Mouse (Mus musculus): ENCODE measurements around the gene Chrm4. TPM values are rescaled to one million over a fixed set of nuclear protein-coding genes. Genes with fewer than 3 reads are reported as not detected.

Chrm4 gene
- polyA plus RNA-seq, 1 experiment from 2014 or later: not detected

DNA sequence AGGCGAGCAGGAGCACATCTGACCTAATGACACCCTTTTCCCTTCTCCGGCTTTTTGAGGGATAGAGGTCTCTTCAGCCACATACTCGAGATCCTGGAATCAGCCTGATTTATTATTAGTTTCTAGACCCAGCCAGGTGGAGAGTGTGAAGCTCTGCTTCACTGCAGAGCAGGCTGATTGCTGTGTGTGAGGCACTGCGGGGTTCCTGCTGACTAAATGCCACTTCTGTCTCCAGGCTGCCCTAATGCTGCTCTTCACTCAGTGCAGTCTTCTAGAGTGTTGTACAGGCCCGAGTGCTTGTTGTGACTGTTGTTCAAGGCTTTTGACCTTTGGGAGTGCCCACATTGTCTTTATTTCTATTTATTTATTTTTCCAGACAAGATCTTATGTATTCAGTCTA is 24.7 kb upstream of the Chrm4 start:
- Histone ChIP-seq H3K9me3 (ENCODE audit: control insufficient read depth, low read length) (no peaks in the 10 kb centered on the region), H3K27ac (ENCODE audit: low read depth) (no peak overlapping the region), H3K27me3 (replicated peaks; ENCODE audit: control insufficient read depth, insufficient read depth, low read length) (no peaks in the 10 kb centered on the region), H3K4me2 (ENCODE audit: low read length) (no peak overlapping the region), H3K36me3 (ENCODE audit: control insufficient read depth, insufficient read depth, low read length) (peaks cover 19% of the 10 kb centered on the region), H3K4me1 (replicated peaks; ENCODE audit: control insufficient read depth, insufficient read depth, low read length) (no peaks in the 10 kb centered on the region), H3K4me3 (ENCODE audit: low read depth, low read length) (no peak overlapping the region), H3K9ac (ENCODE audit: low read length) (no peak overlapping the region)
- ATAC-seq (replicated peaks; ENCODE audit: low FRiP score, low TSS enrichment, low read depth) (no peak), DNase-seq (ENCODE audit: low spot score) (no peak)
- 72% methylated on average over 5 of the region's 5 CpGs for WGBS

DNA sequence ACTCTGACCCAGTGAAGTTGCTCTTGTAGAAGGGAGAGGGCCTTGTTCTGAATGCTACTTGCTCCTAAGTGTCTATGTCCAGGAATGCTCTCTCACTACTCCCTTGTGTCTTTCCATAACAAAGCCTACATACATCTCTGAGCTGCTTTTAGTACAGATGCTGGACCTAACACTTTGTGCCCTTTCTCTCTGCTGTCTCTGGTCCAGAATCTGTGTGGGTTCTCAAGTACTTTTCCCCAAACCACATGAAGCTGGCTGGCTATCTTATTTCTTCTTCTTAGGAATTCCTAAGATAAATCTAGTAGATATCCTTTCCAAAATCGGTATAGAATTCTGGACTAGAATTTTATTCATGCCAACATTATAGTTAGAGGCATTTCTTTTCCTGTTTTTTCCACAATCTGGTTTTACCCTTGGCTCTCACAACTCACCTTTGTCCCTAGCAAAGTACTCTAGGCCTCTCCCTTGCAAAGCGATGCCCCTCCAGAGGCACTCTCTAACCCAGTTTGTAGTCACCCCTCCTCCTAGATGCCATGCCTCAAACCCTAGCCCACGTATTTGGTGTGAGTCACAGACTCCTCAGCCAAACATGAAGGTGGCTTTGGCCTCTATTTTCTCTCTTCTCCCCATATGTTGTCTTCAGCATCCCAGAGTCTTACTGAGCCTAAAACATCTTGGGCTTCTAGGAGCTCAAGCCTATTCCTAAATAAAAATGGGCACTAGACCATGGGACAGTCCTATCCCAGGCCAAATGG is 23.7 kb upstream of the Chrm4 start:
- no peak for ATAC-seq (replicated peaks; ENCODE audit: low FRiP score, low TSS enrichment, low read depth)
- H3K4me3 ChIP-seq (ENCODE audit: low read depth, low read length): no peak overlapping the region
- H3K27me3 ChIP-seq (replicated peaks; ENCODE audit: control insufficient read depth, insufficient read depth, low read length): no peaks in the 10 kb centered on the region
- no peak overlapping the region for H3K9ac ChIP-seq (ENCODE audit: low read length)
- no peaks in the 10 kb centered on the region for H3K9me3 ChIP-seq (ENCODE audit: control insufficient read depth, low read length)
- H3K27ac ChIP-seq (ENCODE audit: low read depth): no peak overlapping the region
- 92% methylated on average over 3 of the region's 3 CpGs for WGBS
- H3K4me2 ChIP-seq (ENCODE audit: low read length): no peak overlapping the region
- no peak for DNase-seq (ENCODE audit: low spot score)
- no peaks in the 10 kb centered on the region for H3K4me1 ChIP-seq (replicated peaks; ENCODE audit: control insufficient read depth, insufficient read depth, low read length)
- H3K36me3 ChIP-seq (ENCODE audit: control insufficient read depth, insufficient read depth, low read length): peaks cover 23% of the 10 kb centered on the region

DNA sequence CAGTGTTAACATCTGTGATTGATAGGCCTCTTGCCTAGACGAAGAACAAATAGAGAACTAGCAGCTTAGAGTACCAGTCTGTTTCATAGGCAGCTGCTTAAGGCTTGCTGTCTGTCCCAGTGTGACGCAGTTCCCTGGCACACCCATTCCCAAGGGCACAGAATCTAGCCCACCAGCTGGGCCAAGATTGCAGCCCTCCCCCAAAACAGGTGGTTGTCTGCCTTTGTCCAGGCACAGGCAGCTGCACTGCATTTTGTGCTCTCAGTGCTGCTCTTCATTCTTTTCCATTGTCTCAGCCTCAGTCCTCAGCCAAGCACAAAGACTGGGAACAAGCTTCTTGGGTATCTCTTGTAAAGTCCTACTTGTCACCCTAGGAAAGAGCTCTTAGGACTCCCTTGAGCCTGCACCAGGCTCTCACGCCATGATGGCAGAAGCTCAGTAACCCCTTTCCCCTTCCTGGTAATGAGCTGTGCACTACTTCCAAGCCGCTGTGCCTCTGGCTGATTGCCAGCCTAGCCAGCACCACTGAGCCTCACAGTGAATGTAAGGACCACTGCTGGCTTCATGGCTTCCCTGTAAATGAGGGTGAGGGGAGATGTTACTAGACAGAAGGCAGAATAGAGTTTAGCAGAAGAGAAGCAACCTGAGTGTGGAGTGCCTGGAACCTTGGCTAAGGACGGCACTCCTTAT is 22.3 kb upstream of the Chrm4 start:
- DNase-seq (ENCODE audit: low spot score) (no peak), ATAC-seq (replicated peaks; ENCODE audit: low FRiP score, low TSS enrichment, low read depth) (no peak)
- WGBS: 77% methylated on average over 5 of the region's 5 CpGs
- no peak overlapping the region for H3K4me2 ChIP-seq (ENCODE audit: low read length)
- no peak overlapping the region for H3K27ac ChIP-seq (ENCODE audit: low read depth)
- H3K4me3 ChIP-seq (ENCODE audit: low read depth, low read length): no peak overlapping the region
- H3K9ac ChIP-seq (ENCODE audit: low read length): no peak overlapping the region
- no peaks in the 10 kb centered on the region for H3K4me1 ChIP-seq (replicated peaks; ENCODE audit: control insufficient read depth, insufficient read depth, low read length)
- no peaks in the 10 kb centered on the region for H3K27me3 ChIP-seq (replicated peaks; ENCODE audit: control insufficient read depth, insufficient read depth, low read length)
- H3K36me3 ChIP-seq (ENCODE audit: control insufficient read depth, insufficient read depth, low read length): peaks cover 37% of the 10 kb centered on the region
- no peaks in the 10 kb centered on the region for H3K9me3 ChIP-seq (ENCODE audit: control insufficient read depth, low read length)

DNA sequence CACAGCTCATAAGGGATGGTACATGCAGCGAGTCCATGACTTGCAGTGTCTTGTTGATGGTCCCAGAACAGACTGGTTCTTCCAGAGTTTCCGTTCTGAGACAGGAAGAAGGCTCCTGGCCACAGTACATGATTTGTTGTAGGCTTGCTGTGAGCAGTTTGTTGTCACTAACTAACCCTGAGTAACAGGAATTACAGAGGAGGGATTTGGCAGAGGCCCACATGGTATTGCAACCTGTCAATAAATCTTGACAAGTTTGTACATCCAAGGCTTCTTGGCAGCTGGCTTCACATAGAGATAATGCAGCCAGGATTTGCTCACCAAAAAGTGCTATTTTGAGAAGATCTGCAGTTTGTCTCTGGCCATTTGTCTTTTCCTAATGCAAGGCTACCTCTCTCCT is 20.9 kb upstream of the Chrm4 start:
- DNase-seq (ENCODE audit: low spot score) (no peak), ATAC-seq (replicated peaks; ENCODE audit: low FRiP score, low TSS enrichment, low read depth) (no peak)
- Histone ChIP-seq H3K9ac (ENCODE audit: low read length) (no peak overlapping the region), H3K9me3 (ENCODE audit: control insufficient read depth, low read length) (no peaks in the 10 kb centered on the region), H3K36me3 (ENCODE audit: control insufficient read depth, insufficient read depth, low read length) (peaks cover 45% of the 10 kb centered on the region), H3K4me3 (ENCODE audit: low read depth, low read length) (no peak overlapping the region), H3K4me2 (ENCODE audit: low read length) (no peak overlapping the region), H3K4me1 (replicated peaks; ENCODE audit: control insufficient read depth, insufficient read depth, low read length) (no peaks in the 10 kb centered on the region), H3K27ac (ENCODE audit: low read depth) (no peak overlapping the region), H3K27me3 (replicated peaks; ENCODE audit: control insufficient read depth, insufficient read depth, low read length) (no peaks in the 10 kb centered on the region)
- 88% methylated on average over 2 of the region's 2 CpGs for WGBS

DNA sequence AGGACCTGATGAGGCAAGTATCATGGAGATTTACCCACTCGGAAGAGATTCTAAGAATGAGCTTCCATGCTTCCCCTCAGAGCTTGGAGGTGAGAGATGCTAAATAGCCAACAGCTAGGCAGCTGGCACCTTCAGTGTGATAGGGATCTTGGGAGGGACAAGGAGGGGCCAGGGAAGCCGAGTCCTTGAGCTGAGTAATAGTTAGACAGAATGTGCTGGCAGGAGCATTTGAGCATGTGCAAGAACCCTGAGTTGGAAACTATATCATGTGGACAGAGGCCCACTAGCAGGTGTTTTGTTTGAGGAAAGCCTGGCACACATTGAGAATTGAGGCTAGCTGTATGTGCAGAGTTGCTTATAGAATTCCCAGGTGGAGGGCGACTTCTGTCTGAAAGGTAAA is 14.4 kb upstream of the Chrm4 start:
- ATAC-seq (replicated peaks; ENCODE audit: low FRiP score, low TSS enrichment, low read depth) (no peak), DNase-seq (ENCODE audit: low spot score) (no peak)
- WGBS: 73% methylated on average over 3 of the region's 3 CpGs
- Histone ChIP-seq H3K4me1 (replicated peaks; ENCODE audit: control insufficient read depth, insufficient read depth, low read length) (no peaks in the 10 kb centered on the region), H3K4me2 (ENCODE audit: low read length) (no peak overlapping the region), H3K9ac (ENCODE audit: low read length) (no peak overlapping the region), H3K4me3 (ENCODE audit: low read depth, low read length) (no peak overlapping the region), H3K27ac (ENCODE audit: low read depth) (no peak overlapping the region), H3K9me3 (ENCODE audit: control insufficient read depth, low read length) (no peaks in the 10 kb centered on the region), H3K27me3 (replicated peaks; ENCODE audit: control insufficient read depth, insufficient read depth, low read length) (no peaks in the 10 kb centered on the region), H3K36me3 (ENCODE audit: control insufficient read depth, insufficient read depth, low read length) (peaks cover 89% of the 10 kb centered on the region)

GRCm38 (mm10) chr2:91913328-91914110 is 13.5 kb upstream of the Chrm4 start:
- H3K27ac ChIP-seq (ENCODE audit: low read depth): no peak overlapping the region
- no peaks in the 10 kb centered on the region for H3K9me3 ChIP-seq (ENCODE audit: control insufficient read depth, low read length)
- no peak overlapping the region for H3K4me3 ChIP-seq (ENCODE audit: low read depth, low read length)
- H3K9ac ChIP-seq (ENCODE audit: low read length): no peak overlapping the region
- no peaks in the 10 kb centered on the region for H3K4me1 ChIP-seq (replicated peaks; ENCODE audit: control insufficient read depth, insufficient read depth, low read length)
- no peaks in the 10 kb centered on the region for H3K27me3 ChIP-seq (replicated peaks; ENCODE audit: control insufficient read depth, insufficient read depth, low read length)
- no peak overlapping the region for H3K4me2 ChIP-seq (ENCODE audit: low read length)
- H3K36me3 ChIP-seq (ENCODE audit: control insufficient read depth, insufficient read depth, low read length): peaks cover 92% of the 10 kb centered on the region
- 89% methylated on average over 7 of the region's 7 CpGs for WGBS
- DNase-seq (ENCODE audit: low spot score) (no peak), ATAC-seq (replicated peaks; ENCODE audit: low FRiP score, low TSS enrichment, low read depth) (no peak)

- no peak for DNase-seq (ENCODE audit: low spot score)
- H3K9ac ChIP-seq (ENCODE audit: low read length): no peak overlapping the region
- peaks cover 7% of the 10 kb centered on the region for H3K27me3 ChIP-seq (replicated peaks; ENCODE audit: control insufficient read depth, insufficient read depth, low read length)
- H3K4me2 ChIP-seq (ENCODE audit: low read length): no peak overlapping the region
- no peaks in the 10 kb centered on the region for H3K9me3 ChIP-seq (ENCODE audit: control insufficient read depth, low read length)
- no peak overlapping the region for H3K27ac ChIP-seq (ENCODE audit: low read depth)
- peaks cover 63% of the 10 kb centered on the region for H3K36me3 ChIP-seq (ENCODE audit: control insufficient read depth, insufficient read depth, low read length)
- no peak for ATAC-seq (replicated peaks; ENCODE audit: low FRiP score, low TSS enrichment, low read depth)
- no peak overlapping the region for H3K4me3 ChIP-seq (ENCODE audit: low read depth, low read length)
- 88% methylated on average over 7 of the region's 7 CpGs for WGBS
- H3K4me1 ChIP-seq (replicated peaks; ENCODE audit: control insufficient read depth, insufficient read depth, low read length): no peaks in the 10 kb centered on the region
Measured at GRCm38 (mm10) chr2:91916346-91916977, 10.6 kb upstream of the Chrm4 start.

DNA sequence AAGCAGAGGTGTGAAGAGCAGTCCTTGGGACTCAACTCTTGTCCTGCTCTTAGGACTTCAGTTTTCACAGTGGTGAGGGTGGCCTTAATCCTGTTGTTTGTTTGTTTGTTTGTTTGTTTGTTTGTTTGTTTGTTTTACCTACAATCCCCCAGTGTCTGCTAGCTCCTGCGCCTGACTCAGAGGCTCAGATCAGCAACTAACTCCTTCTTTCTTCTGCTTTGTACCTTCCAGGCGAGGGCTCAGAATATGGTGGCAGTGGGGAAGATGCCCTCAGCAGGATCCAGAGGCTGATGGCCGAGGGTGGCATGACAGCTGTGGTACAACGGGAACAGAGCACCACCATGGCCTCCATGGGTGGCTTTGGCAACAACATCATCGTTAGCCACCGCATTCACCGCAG is 10.0 kb upstream of the Chrm4 start:
- Histone ChIP-seq H3K36me3 (ENCODE audit: control insufficient read depth, insufficient read depth, low read length) (peaks cover 56% of the 10 kb centered on the region), H3K4me1 (replicated peaks; ENCODE audit: control insufficient read depth, insufficient read depth, low read length) (no peaks in the 10 kb centered on the region), H3K9me3 (ENCODE audit: control insufficient read depth, low read length) (no peaks in the 10 kb centered on the region), H3K27me3 (replicated peaks; ENCODE audit: control insufficient read depth, insufficient read depth, low read length) (peaks cover 13% of the 10 kb centered on the region), H3K4me3 (ENCODE audit: low read depth, low read length) (no peak overlapping the region), H3K27ac (ENCODE audit: low read depth) (no peak overlapping the region), H3K4me2 (ENCODE audit: low read length) (no peak overlapping the region), H3K9ac (ENCODE audit: low read length) (no peak overlapping the region)
- DNase-seq (ENCODE audit: low spot score) (no peak), ATAC-seq (replicated peaks; ENCODE audit: low FRiP score, low TSS enrichment, low read depth) (no peak)
- WGBS: 87% methylated on average over 7 of the region's 7 CpGs
